Mouse (Mus musculus) CD8-positive naive resting alpha-beta T cell, adult 2 months (primary cell): ENCODE measurements around the gene Sugct.
"Not testable (repeated sequence)": the region's sequence is repeated elsewhere in the genome, so short reads cannot be mapped to it uniquely, and the experiment has no call there.

Source experiments
- DNase-seq, 2 experiments: peaks; one replicate each; pipeline ENCODE4 v3.0.0; 2022; ENCODE audit warnings: low read depth in 2 of 2, low spot score in 2 of 2

The Sugct gene

DNA sequence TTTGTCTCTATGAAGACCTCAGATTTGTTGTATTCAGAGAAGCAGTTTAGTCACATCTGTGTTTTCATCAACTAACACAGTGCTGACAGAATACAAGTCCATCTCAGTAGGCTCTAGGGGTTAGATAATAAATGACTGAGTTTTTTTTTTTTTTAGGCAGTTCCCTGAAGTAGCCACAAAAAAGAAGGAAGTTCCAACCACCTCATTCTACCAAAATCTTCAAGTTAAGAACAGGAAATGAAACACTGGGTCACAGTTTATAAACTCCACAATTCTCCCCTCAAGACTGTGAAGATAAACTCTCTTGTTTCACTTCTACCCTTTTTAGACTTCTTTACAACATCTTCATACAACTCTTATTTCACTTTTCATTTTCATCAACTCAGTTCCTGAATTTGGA is 783.1 kb downstream of the Sugct start:
- DNase-seq = no peak

DNA sequence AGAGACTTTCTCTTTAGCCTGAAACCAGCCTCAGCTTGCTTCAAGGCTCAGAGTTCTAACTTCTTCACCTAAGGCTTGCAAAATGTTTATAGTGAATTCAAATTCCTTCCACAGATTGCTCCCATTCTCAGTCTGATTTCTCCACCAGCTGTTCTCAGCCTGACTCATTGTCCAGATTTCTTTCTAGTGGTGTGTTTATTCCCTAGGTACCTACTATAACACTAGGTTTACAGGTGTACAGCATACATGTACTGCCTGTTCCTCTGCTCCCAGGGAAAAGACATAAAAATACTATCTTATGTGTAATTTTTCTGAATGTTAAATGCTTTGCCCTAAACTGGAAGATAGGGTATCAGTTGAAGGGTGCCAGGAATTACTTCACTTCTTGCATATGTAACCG is 788.4 kb downstream of the Sugct start:
- DNase-seq = no peak

- DNase-seq = no peak
These were observed 793.9 kb downstream of the Sugct start for GRCm38 (mm10) chr13:16901424-16901823.

DNA sequence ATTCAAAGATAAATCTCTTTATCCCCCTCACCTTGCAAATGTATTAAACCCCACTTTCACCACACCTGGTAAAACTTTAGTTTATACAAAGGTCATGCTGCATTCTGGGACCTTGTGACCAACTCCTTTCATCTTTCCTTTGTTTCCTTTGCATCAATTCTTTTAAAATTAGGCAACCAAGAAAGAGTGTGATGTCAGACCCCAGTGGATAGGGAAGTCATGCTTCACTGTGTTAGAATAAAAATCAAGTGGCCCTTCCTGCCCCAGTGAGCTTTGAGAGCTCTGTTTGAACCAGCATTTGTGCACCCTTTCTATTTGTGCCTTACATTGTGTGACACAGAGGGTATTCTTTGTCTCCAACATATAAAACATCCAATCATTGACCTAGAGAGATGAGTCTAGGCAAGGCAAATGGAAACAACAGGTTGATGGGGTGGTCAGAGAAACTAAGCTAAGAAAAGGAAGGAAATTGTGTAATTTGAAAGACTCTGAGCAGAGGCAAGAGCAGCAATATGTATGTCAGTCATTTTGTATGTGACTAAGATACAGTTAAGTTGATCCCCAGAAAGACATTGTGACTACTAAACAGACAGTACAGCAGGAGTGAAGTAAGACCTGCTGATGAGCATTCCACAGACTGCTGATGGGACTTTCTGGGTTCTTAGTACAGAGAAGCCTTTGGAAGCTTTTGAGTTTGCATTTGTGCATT is 797.1 kb downstream of the Sugct start:
- no peak for DNase-seq

GRCm38 (mm10) chr13:16878056-16878455 is 817.3 kb downstream of the Sugct start:
- DNase-seq = no peak

DNA sequence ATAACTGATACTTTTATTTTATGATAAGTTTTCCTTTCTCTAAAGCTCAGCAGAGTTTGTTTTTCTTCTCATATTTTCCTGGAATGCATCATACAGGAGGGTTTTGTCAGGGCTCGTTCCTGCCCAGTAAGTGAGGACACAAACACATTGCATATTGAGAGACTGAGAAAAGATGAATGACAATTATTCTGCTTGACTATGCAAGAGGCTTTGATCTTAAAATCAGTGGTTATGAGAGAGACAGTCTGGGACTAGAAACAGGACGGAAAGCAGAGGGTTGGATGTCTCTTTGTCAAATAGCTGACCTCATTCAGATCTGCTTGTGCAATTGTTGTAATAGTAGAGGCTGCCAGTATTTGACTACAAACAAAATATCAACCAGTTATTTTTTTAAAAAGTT is 835.4 kb downstream of the Sugct start:
- DNase-seq = no peak

DNA sequence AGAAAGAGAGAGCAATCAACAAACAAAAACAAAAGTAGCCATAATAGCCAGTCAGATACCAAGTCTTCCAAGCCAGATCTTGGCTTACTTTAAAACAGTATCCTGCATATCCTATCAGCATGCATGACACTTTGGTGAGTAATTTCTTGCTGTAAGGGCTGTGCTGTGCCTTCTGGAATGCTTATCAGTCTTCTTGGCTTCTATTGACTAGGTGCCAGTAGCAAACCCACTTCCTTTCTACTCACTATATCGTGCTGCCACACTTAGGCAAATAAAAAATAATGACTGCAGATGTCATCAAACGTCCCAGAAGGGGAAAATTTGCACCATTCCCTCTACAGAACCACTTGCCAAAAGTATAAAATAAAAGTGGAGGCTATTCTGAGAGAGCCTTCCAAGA is 848.1 kb downstream of the Sugct start:
- DNase-seq = no peak

DNA sequence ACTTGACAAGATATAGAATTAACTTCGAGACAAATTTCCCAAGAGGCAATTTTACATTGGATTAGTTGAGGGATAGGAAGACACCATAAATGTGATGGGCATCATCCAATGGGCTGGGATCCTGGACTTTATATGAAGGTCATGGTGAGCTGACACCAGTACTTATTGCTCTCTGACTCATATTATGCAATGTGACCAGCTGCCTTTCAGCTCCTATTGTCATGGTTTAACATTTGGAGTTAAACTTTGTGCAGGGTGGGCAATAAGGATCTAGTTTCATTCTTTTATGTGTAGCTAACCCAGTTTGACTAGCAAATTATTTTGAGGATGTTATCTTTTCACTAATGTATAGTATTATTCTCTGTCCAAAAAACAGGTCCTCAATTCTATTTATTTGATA is 854.4 kb downstream of the Sugct start:
- DNase-seq = no peak

GRCm38 (mm10) chr13:16838409-16838808 is 856.9 kb downstream of the Sugct start:
- no peak for DNase-seq

DNA sequence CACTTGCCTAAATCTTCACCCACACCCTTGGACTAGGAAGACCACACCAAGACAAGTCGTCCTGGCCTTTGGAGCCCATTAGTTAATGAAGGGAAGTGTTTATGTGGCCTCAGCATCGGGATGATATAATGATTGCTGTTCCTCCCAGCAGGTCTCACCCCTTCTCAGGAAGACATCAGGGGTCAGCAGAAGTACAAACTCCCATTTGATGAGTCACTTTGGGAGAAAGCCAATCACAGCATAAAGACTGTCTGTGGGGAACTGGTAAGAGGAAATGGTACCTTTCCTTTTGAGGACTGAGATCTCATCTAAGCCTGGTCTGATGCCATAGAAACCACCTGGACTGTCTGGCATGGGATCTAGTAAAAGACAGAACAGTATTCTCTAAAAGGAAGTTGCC is 860.2 kb downstream of the Sugct start:
- no peak for DNase-seq

GRCm38 (mm10) chr13:16833069-16833468 is 862.3 kb downstream of the Sugct start:
- DNase-seq = no peak

DNA sequence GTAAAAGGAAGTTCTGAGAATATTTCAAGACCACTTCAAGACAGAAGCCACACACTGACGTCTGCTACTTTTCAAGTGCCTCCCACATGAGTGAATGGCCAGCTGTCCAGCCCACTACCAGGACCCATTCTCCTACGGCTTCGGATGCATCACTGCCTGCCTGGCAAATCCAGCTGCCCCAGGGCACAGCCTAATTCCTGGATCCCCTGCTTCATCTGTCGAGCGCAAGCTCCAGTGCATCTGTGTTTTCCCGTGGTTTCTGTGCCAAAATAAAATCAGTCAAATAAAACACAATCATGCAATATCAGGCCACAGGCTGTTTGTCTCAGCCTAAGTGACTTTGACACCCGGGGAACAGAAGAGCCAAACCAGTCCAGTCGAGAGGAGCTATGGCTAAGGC is 863.5 kb downstream of the Sugct start:
- no peak for DNase-seq

GRCm38 (mm10) chr13:16830291-16830690 is 865.1 kb downstream of the Sugct start:
- not testable (repeated sequence) for DNase-seq

DNA sequence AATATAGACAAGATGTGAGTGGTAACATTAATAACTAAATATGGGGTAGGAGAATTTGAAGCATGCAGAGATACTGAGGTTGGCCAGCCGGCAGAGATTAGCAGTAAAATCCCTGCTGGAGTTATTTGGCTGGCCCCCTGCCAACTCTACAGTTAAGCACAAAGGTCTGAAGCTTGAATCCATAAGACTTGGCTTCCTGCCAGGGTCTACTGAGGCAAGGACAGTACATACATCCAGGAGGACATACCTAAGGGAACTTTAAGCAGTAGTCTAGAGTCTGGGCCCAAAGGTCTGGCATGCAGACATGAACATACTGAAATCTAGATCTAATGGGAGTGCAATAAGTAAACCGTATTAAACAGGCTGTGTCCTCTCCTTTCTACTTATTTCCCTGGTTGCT is 865.8 kb downstream of the Sugct start:
- no peak for DNase-seq

- DNase-seq = no peak
These were observed 869.7 kb downstream of the Sugct start for GRCm38 (mm10) chr13:16825619-16826018.

DNA sequence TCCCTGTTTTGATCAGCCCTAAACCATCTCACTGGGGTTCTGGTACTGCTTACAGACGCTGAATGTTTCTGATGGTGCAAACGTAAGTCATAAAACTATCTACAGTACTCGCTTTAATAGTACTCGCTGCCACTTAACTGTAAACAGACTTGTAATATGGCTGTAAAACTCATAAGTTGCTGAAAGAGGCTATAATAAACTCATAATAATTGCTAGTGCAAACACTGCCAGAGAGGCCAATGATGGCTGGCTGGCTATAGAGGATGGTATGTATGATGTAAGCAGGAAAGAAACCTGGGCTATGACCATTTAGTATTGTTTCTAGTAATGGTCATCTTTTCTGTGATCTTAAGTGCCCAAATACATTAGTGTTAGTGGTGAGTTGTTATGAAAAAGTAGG is 873.6 kb downstream of the Sugct start:
- DNase-seq = no peak

DNA sequence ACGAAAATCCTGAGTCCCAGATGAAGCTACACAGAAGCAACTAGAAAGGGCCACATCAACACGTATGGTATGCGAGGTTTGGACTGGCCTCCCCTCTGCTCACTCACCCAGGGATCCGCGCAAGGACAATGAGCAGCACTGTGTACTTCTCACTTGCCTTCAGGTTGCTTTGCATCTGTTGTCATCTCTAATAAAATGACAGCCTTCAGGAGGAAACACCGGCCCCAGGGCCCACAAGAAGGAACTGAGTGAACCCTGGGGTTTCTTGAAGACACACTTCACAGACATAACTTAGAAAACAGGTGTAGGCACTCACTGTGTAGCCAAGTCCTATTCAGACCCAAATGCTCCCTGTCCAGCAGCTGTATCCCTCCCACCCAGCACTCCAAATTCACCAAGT is 877.9 kb downstream of the Sugct start:
- no peak for DNase-seq

- DNase-seq = no peak
These were observed 878.6 kb downstream of the Sugct start for GRCm38 (mm10) chr13:16816747-16817146.

DNA sequence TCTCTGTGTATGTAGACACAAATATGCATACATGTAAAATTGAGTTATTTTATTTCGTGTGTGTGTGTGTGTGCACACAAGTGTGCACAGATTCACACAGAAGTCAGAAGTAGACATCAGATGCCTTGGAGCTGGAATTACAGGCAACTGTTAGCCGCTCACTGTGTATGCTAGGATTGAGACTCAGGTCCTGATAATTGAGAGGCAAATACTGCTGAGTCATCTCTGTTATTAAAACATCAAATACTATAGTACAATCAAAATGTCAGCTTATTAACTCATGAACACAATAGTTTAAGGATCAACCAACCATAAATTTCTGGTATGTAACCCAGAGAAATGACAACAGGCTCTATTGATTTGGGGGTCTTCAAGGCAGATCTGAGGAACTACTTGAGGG is 883.1 kb downstream of the Sugct start:
- no peak for DNase-seq
